In genomic region chr16:31425508-31425907, GRCm38 (mm10) we compare ENCODE assay signal across 8 mouse cellular contexts. TPM values are rescaled to one million over a fixed set of nuclear protein-coding genes. Genes with fewer than 3 reads are reported as not detected.
DNase-seq lines count a peak whose midpoint lies in the region; TF ChIP-seq lines count a peak whose summit lies in the region.

No protein-coding gene starts in this region.

- TF ChIP-seq RAD21 in CH12.LX (IDR thresholded peaks at IDR 0.05; ENCODE audit: low read depth, low read length): peak; percentile 54

- TF ChIP-seq EP300 in CH12.LX (IDR thresholded peaks at IDR 0.05; ENCODE audit: low read length): no peak

- no peaks in the 10 kb centered on the region for H3K79me2 ChIP-seq in CH12.LX (replicated peaks; ENCODE audit: control insufficient read depth, extremely low read depth, insufficient read depth, poor library complexity, severe bottlenecking)

- no peak overlapping the region for H3K4me3 ChIP-seq in CH12.LX (replicated peaks in 1 of 3; ENCODE audit: low read depth in 2 of 3, low read length in 2 of 3, poor library complexity in 1 of 3)
- H3K4me3 ChIP-seq in olfactory bulb, adult 2 months (ENCODE audit: insufficient read depth, low read depth, low read length): no peak overlapping the region

- DNase-seq in gastrocnemius, adult 18-20 months (ENCODE audit: low spot score): peak; percentile 52
- DNase-seq in gastrocnemius, postnatal 25 days: no peak
- peak; percentile 85 for DNase-seq in CH12.LX (ENCODE audit: extremely low read depth)
- DNase-seq in c-Kit-positive CD71-negative TER-119-negative erythroid progenitor cells, embryonic 14.5 days (ENCODE audit: low read depth): peak; percentile 79
- DNase-seq in gastrocnemius, adult 8-10 months (ENCODE audit: low spot score in 2 of 2): peak; percentile 28 to 40
- DNase-seq in left cerebral cortex, postnatal 4 days: peak; percentile 79
- peak; percentile 75 for DNase-seq in thymus, postnatal 0 days (ENCODE audit: low spot score)

- no peaks in the 10 kb centered on the region for H3K9me3 ChIP-seq in CH12.LX (replicated peaks; ENCODE audit: low read length)

- H3K27me3 ChIP-seq in CH12.LX (replicated peaks): no peaks in the 10 kb centered on the region

- TF ChIP-seq POLR2A in CH12.LX (IDR thresholded peaks at IDR 0.05; ENCODE audit: low read depth, low read length): no peak
- no peak for TF ChIP-seq POLR2A in olfactory bulb, adult 2 months (IDR thresholded peaks at IDR 0.05; ENCODE audit: insufficient read depth, low read depth, low read length)

- dilution Hi-C loops in CH12.LX (cut with MboI; ENCODE audit: extremely low pct_ligation_motif_present, extremely low pct_unique_long_range_greater_than_20kb, low sequenced_read_pairs): no loop called here

- in situ Hi-C loops in CH12.LX (cut with MboI; ENCODE audit: low pct_ligation_motif_present, low pct_unique_long_range_greater_than_20kb, low sequenced_read_pairs): loop anchor here (10.0 kb wide), 1 partner anchor 141 kb away; no protein-coding TSS in a partner anchor

- no peak overlapping the region for H3K4me2 ChIP-seq in CH12.LX (ENCODE audit: insufficient read depth, low read depth, poor library complexity, severe bottlenecking)

- H3K9ac ChIP-seq in CH12.LX (ENCODE audit: insufficient read depth, low read depth): no peak overlapping the region

- peak; percentile 92 to 100 for TF ChIP-seq CTCF in CH12.LX (conservative IDR thresholded peaks at IDR 0.05 in 1 of 2, IDR thresholded peaks at IDR 0.05 in 1 of 2; ENCODE audit: low read depth in 2 of 2, low read length in 2 of 2)
- peak; percentile 81 for TF ChIP-seq CTCF in olfactory bulb, adult 2 months (IDR thresholded peaks at IDR 0.05; ENCODE audit: insufficient read depth, low read depth, low read length)

- WGBS in olfactory bulb, adult 2 months: 6% methylated on average over 4 of the region's 4 CpGs

- no peak overlapping the region for H3K27ac ChIP-seq in CH12.LX (ENCODE audit: insufficient read depth, low read depth)
- H3K27ac ChIP-seq in olfactory bulb, adult 2 months (ENCODE audit: insufficient read depth, low read depth, low read length): no peak overlapping the region

- H3K36me3 ChIP-seq in CH12.LX (replicated peaks in 1 of 2; ENCODE audit: control insufficient read depth in 1 of 2, insufficient read depth in 1 of 2, low read length in 1 of 2): peaks cover 0 to 12% of the 10 kb centered on the region in 2 experiments

- peaks cover 10 to 40% of the 10 kb centered on the region in 2 experiments; a peak in 3 of 4 replicates for H3K4me1 ChIP-seq in CH12.LX (ENCODE audit: control insufficient read depth in 1 of 2, insufficient read depth in 2 of 2)
- H3K4me1 ChIP-seq in olfactory bulb, adult 2 months (ENCODE audit: control insufficient read depth, insufficient read depth, low read length): peaks cover 2% of the 10 kb centered on the region; the same call in 1 of the 2 replicates

- intact Hi-C loops in left cerebral cortex, postnatal 4 days (cut with DNase I): no loop called here

TF ChIP-seq in CH12.LX, 34 proteins besides CTCF, POLR2A, EP300 and RAD21:
- TF ChIP-seq MYC (IDR thresholded peaks at IDR 0.05; ENCODE audit: low read depth, low read length) (0 out of 2 replicates have a peak, but pooled peaks have one; percentile 30), BHLHE40 (IDR thresholded peaks at IDR 0.05; ENCODE audit: low read depth, low read length) (peak; percentile 51), ZMIZ1 (IDR thresholded peaks at IDR 0.05; ENCODE audit: low read depth, low read length) (no peak), CHD2 (IDR thresholded peaks at IDR 0.05; ENCODE audit: low read length) (no peak), MAZ (IDR thresholded peaks at IDR 0.05; ENCODE audit: low read depth, low read length) (0 out of 2 replicates have a peak, but pooled peaks have one; percentile 40), ELF1 (IDR thresholded peaks at IDR 0.05; ENCODE audit: low read depth, low read length) (0 out of 2 replicates have a peak, but pooled peaks have one; percentile 22), SMC3 (IDR thresholded peaks at IDR 0.05; ENCODE audit: low read depth, low read length) (peak; percentile 60)
TF ChIP-seq in CH12.LX: peak in this region for 5.

RNA-seq across cellular contexts. Expression of gene Bdh1, which starts 3.4 kb away (rescaled TPM):
- 100 to 1,000 TPM in 1 of 2 experiments, 10 to 100 TPM in 1; 61.4 to 145 TPM for total RNA-seq in gastrocnemius, adult 18-20 months (2021)
- total RNA-seq in gastrocnemius, postnatal 25 days (2021): 10 to 100 TPM in 1 of 2 experiments, 1 to 10 TPM in 1; 4.7 to 13.8 TPM
- total RNA-seq in CH12.LX (2012; rRNA removed): 37.9 and 44.4 TPM in 2 replicates
- total RNA-seq in CH12.LX (2014; rRNA removed): 48.9 and 54.3 TPM in 2 replicates
- polyA plus RNA-seq in CH12.LX (2012; ENCODE audit: insufficient read length, low read depth): 110 and 117 TPM in 2 replicates
- 10 to 100 TPM; 59.5 to 93.6 (median 76.7) TPM for total RNA-seq in gastrocnemius, adult 8-10 months (2022)
- total RNA-seq in left cerebral cortex, postnatal 4 days (2021): 100 to 1,000 TPM; 259 to 272 TPM
- polyA plus RNA-seq in olfactory bulb, adult 2 months (2012; ENCODE audit: insufficient read depth, insufficient read length, low replicate concordance, missing spikeins): not detected in 2 replicates
- 76.1 and 78.6 TPM in 2 replicates for polyA plus RNA-seq in thymus, postnatal 0 days (2015; fragmentation: Nextera tagmentation; extraction: Ambion mirVana)
